Mouse (Mus musculus): ENCODE results near the gene Dapk3.
A peak's percentile ranks its signal among the peaks of the same experiment; 100 is the strongest.
"Not testable (repeated sequence)": the region's sequence is repeated elsewhere in the genome, so short reads cannot be mapped to it uniquely, and the experiment has no call there.

The Dapk3 gene

DNA sequence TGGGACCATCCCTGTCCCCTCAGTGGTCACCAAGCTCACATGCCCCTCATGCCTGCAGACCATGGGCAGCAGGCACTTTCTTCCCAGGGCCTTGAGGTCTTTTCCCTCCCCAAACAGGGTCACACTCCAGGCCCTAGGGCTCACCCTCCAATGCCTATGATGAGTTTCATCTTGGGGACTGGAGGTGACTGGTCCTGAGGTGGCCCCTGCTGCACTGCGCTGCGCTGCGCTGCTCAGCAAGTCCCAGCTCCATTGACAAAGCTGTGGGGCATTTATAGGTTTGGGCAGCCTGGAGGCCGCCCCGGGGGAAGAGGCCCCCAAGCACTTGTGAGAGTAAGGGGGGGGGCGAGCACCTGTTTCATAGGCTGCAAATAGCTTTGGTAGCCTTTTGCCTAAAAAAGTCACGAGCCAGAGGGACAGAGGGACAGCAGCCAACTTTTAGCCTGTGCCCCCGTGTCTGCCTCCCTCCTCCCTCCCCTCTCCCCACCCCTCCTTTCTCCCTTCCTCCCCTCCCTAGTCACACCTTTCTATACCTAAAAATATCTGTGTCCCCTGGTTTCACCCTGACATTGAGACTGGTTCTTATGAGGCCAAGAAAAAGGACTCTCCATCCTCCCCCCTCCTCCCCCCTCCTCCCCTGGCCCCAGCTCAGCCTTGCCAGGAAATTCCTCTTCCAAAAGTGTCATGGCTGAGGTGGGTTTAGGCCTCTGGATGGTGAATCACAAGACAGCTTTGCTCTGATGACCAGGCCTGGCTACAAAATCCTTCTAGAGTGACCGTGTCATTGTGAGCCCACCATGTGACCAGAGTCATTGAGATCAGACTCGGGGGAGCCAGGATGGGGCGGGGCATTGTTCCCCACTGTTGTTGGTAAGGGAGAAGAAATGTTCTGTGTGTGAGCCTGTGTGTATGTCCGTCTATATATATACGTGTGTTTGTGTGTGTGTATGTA, 19.3 kb downstream of the Dapk3 start, which contains the start of gene Nmrk2:
TSS of gene Nmrk2 (minus strand) at position 245 of the 952 bp plus-strand sequence.
- no peak for DNase-seq (ENCODE audit: low read depth)

DNA sequence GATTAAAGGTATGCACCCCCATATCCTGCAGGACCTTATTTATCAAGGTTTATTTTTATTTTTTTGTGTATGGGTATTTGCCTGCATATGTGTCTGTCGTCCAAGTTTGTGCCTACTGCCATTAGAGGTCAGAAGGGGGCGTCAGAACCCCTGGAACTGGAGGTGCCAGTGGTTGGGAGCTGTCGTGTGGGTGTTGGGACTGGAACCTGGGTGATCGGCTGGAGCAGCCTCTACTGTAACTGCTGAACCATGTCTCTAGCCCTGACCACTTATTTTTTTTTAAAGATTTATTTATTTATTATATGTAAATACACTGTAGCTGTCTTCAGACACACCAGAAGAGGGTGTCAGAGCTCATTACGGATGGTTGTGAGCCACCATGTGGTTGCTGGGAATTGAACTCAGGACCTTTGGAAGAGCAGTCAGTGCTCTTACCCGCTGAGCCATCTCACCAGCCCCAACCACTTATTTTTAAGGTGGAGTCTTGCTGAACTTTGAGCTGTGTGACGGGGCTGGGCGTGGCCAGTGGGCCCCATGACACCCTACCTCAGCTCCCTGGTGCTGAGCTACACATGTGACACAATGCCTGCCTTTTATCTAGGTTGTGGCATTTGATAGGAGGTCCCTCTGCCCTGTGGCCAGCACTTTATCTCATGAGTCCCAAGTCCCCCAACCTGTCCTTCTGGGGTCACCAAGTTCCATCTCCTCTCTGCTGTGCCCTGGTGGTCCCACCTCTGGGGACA, 20.3 kb downstream of the Dapk3 start:
- DNase-seq (ENCODE audit: low read depth) = no peak

DNA sequence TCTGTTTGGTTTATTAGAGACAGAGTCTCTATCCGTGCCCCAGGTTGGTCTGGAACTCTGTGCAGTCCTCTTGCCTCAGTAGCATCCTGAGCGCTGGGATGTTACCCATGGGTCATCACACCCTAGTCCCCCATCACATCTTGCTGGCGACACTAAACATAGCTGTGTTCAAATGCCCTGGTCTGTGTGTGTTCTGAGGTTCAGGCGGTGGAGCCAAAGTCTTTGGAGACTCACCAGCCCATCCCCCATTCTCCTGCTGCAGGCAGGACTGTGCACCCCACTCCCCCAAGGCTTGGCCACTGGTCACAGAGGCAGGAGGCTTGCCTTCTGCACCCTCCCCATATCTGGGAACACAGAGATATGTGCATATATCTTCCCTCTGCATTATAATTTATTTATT, 21.3 kb downstream of the Dapk3 start:
- no peak for DNase-seq (ENCODE audit: low read depth)

DNA sequence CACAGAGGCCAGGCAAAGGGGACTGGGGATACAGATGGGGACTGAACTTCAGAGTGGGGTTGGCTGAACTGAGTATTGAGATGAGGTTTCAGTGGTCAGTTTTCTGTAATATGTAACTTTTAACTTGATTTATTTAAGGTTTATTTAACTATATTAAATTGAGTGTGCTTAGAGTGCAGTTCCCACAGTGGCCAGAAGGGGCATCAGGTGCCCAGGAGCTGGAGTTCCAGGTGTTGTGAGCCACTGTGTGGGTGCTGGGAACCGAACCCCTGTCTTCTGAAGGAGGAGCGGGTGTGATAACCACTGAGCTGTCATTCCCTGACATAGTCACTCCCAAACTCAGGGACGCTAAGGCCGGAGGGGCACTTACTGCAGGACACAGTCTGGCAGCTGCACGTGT, 27.3 kb downstream of the Dapk3 start:
- DNase-seq (ENCODE audit: low read depth) = no peak

DNA sequence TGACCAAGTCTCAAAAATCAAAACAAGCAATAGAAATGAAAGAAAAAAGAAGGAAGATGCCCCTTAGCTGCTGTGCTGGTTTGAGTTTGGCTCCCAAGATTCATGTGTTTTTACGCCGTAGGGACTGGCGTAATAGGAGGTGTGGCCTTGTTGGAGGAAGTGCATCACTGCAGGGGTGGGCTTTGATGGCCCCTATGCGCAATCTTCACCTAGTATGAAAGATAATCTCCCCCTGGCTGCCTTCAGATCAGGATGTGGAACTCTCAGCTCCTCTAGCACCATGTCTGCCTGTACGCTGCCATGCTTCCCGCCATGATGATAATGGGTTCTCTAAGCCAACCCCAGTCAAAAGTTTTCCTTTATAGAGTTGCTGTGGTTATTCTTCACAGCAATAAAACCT, 33.5 kb downstream of the Dapk3 start:
- peak; percentile 26 for DNase-seq (ENCODE audit: low read depth)

DNA sequence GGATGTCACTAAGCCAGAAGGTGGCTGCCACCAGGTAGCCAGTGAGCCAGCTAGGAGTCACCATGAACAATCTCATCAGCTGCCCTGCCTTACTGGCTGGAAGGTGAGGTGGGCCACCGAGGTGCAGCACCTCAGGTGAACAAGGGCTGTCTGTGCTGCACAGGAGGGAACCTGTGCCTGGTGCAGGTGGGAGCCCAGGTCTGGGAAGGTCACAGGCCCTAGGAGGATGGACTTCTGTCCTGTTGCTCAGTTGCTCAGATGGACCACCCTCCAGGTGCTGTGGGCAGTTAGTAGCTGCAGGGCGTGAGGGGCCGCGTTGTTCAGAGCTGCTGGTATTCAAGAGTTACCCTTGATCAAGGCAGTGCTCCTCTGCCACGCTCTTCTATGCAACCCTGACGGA, 34.0 kb downstream of the Dapk3 start:
- DNase-seq (ENCODE audit: low read depth) = no peak

DNA sequence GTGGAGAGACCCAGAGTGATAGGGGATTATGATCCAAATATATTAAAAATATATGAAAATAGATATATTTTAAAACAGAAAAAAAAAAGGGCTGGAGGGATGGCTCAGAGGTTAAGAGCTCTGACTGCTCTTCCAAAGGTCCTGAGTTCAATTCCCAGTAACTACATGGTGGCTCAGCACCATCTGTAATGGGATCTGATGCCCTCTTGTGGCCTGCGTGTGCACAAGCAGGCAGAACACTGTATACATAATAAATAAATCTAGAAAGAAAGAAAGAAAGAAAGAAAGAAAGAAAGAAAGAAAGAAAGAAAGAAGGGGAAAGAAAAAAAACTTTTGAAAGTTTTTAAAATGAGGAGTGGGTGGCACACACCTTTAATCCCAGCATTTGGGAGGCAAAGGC, 34.5 kb downstream of the Dapk3 start:
- DNase-seq (ENCODE audit: low read depth) = peak; percentile 49

DNA sequence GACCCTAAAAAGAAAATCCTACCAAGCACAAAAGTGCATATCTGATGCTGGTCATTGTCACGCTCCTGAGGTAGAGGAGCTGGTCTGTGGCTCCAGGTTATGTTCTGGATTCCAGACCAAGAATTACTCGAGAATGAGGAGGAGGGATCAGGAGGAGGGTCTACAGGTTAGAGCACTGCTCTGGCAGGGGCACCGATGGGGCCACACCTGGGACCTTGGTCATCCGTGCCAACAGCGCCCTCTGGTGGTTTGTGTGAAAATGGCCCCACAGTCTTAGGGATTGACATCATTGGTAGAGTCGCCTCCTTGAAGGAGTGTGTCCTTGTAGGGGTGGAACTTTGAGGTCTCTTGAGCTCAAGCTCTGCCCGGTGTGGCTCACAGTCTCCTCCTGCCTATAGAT, 35.2 kb downstream of the Dapk3 start:
- peak; percentile 37 for DNase-seq (ENCODE audit: low read depth)

DNA sequence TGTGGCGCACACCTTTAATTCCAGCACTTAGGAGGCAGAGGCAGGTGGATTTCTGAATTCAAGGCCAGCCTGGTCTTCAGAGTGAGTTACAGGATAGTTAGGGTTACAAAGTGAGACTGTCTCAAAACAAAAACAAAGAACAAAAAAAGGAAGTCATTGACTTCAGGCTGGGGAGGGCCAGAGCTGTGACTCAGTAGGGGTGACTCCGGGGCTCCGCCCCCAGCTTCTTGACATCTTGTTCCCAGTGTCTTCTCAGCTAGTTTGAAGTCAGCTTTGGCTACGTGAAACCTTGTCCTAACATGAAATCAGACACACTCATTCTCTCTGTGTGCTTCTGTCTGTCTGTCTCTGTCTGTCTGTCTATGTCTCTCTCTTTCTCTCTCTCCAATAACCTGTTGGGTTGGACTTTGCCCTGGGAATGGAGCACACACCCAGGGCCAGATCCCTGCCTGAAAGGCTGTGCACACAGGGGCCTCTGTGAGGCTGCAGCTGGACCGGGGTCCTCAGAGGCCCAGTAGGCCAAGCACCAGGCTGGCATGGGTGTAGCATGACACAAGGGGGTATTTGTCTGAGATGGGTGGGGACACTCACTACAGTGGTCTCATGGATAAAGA, 38.7 kb downstream of the Dapk3 start:
- DNase-seq (ENCODE audit: low read depth) = peak; percentile 64

DNA sequence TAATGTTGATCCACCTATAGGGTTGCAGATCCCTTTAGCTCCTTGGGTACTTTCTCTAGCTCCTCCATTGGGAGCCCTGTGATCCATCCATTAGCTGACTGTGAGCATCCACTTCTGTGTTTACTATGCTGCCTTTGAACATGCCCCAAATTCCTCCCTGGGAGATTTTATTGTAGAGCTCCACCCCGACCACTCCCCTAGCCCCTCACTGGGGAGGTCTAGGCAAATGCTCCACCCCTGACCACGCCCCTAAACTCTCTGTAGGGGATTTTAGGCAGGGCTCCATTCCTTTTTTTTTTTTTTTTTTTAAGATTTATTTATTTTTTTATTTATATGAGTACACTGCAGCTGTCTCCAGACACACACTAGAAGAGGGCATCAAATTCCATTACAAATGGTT, 40.9 kb downstream of the Dapk3 start:
- not testable (repeated sequence) for DNase-seq (ENCODE audit: low read depth)

DNA sequence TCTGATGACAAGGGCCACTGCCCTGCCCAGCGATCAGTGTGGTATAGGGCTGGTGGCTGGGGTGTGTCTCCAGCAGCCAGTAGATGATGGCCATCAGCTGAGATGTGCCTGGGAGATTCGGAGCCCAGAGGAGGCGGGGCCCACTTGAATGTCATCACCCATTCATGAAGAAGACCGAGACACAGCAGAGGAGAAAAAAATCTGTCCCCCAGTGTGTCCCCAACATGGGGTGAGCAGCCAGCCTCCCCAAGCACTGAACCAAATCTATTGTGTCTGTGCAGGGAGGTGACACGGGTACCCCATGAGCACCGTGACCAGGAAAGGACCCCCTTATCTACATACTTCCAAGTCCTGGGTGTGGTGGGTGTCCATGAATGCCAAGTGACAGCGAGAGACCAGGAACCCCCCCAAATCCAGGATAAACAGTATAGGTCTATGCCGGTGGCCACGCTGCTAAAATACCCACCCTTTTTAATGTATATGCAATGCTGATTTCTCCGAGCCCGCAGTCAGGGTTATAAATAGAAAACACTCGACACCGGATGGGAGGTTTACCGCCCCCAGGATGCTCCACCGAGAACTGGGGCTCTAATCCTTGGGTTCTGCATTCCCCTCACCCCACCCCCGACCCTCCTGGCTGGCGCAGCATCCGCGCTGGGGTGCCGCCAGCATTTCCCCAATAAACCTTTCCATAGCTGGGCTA, 47.1 kb downstream of the Dapk3 start:
- no peak for DNase-seq (ENCODE audit: low read depth)

DNA sequence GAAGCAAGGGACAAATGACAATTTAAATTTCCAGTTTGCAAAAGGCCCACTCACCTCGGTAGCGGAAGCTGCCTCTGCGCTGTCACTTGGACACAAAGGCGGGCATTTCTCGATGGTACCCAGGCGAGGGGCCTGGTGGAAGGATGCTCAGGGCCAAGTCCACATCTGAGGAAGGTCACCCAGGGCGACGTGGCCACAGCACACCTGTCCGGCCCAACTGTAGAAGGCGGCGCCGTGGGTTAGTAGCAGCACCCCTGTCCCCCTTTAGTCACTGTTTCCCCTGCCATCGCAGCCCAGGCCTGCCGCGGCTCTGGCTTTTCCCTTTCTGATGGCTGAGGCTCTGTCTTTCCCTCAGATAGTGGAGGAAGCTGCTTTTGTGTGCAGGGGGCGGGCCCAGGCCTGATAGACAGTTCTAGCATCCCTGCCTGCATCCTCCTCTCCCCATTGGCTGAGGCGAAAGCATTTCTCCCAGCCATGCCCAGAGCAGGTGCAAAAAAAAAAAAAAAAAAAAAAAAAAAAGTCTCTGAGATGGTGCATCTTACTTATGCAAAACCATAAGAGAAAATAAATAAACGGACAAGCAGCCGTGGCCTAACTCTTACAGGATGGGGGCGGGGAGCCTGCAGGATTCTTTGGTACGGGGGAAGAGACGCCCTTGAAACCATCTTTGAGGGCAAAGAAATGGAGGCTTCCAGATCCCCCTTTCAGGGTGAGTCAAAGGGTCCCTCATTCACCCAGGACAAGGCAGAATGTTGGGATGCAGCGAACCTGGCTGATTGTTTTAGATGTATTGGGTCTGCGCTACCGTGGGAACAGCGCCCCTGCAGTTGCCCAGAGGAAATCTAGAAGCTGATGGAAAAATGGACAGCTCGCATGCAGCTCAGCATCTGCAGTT, 47.9 kb downstream of the Dapk3 start, which contains the start of gene Atcay:
TSS of gene Atcay (minus strand) at position 396 of the 895 bp plus-strand sequence.
- DNase-seq (ENCODE audit: low read depth) = no peak

DNA sequence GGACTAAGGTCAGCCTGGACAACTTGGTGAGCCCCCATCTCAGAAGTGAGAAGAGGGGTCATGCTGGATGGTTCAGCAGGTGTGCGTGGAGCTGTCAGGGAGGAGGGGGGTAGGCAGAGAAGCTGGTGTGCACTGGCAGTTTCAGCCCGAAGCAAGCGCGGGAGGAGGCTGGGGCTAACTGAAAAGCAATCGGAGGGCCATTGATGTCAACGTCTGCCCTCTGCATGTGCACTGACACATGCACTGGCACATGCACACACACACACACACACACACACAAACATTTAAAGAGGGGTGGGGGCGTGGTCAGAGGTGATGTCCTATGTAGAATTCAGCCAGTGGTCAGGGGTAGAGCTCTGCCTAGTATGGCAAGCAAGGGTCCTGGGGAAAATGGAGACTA, 48.6 kb downstream of the Dapk3 start:
- no peak for DNase-seq (ENCODE audit: low read depth)

DNA sequence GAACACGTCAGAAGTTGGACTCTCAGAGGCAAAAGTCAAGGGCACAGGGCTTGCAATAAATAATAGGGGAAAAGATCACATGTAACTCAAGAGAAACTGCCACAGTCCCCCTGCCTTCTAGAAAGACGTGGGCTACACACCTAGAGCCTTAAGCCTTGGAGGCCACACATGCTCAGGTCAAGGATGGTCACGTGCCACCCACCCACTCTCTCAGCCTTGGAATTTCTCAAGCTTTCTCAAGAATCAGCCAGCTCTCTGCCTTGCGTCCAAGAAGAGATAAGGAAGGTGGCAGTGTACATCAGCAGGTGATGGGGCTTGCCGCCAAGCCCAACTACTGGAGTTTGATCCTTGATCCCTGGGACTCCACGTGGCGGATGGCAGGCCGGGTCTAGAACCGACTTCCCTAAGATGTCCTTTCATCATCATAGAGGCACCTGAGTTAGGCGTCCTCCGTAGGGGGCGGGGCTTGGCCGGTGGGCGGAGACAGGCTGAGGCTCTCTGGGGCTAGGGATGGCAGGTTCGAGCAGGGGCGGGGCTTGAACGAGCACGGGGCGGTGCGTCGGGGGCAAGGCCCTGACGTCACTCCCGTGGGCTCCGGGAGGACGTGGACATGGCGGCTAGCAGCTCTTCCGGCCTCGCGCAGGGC, 49.9 kb downstream of the Dapk3 start, which contains the start of gene Zfr2:
TSS of gene Zfr2 (plus strand) at position 576 of the 646 bp plus-strand sequence.
- DNase-seq (ENCODE audit: low read depth) = peak; percentile 84

DNA sequence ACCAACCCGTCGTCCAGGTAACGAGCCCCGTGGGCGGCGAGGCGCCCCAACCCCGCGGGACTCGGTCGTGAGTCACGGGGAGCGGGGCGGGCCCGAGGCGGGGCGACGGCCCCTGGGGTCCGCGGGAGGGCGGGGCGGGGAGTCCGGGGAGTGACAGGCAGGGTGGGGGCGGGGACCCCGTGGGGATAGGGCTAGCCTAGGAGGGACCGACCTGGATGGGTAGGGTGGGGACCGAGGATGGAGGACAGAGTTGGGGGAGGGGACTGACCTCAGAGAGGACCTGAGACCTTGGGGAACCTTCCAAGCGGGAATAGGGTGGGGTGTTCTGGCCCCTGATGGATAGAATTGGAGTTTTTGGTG, 50.4 kb downstream of the Dapk3 start:
- no peak for DNase-seq (ENCODE audit: low read depth)

DNA sequence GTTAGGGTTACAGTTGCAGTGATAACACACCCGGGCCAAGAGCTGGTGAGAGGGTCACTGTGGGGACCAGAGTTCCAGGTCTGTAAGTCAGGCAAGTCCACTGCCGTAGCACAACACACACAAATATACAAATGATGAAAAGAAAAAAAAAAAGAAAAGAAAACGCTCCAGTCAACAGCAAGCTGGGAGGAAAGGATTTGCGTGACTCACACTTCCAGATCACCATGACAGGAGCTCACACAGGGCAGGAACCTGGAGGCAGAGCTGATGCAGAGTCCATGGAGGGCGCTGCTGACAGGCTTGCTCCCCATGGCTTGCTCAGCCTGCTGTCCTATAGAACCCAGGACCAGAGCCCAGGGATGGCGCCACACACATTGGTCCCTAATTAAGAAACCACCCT, 51.4 kb downstream of the Dapk3 start:
- peak; percentile 22 for DNase-seq (ENCODE audit: low read depth)

DNA sequence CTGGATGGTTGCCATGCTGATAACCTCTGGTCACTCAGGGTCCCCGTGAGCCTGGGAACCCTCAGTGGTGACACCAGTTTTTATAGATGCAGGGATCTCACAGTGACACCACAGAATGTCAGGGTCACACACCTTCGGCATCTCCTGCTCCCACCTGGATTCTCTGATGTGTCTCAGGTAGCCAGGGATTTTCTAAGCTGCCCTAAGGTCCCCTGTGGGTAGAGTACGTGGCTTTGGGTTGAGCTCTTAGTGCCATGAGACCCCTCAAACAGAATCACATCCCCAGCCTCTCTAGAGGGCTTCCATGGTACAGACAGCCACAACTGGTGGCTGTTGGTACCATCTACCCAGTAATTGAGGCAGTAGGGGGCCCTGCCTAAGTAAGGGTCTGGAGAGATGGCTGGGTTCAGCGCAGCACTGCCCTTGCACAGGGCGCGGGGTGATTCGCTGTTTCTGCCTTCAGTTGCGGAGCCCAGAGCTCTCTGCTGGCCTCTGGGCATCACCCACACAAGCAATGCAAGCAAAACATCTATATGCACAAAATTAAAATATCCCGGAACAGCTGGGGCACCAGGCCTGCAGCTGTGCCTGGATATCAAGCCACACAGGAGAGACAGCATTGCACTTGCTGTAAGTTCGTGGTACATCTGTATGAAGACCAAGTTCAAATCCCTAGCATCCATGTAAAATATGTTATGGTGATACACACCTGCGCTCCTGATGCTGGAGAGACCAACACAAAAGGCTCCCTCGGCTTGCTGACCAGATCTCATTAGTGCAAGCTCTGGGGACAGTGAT, 53.9 kb downstream of the Dapk3 start:
- no peak for DNase-seq (ENCODE audit: low read depth)

DNA sequence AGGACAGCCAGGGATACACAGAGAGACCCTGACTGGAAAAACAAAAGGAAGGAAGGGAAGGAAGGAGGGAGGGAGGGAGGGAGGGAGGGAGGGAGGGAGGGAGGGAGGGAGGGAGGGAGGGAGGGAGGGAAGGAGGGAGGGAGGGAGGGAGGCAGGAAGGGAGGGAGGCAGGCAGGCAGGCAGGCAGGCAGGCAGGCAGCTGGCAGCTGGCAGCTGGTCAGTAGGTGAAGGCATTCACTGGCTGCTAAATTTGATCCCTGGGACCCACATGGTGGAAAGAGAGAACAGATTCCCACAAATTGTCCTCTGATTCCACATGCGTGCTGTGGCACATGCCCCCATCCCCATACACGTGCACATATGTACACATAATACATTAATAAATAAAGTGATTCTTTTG, 55.8 kb downstream of the Dapk3 start:
- DNase-seq (ENCODE audit: low read depth) = no peak

DNA sequence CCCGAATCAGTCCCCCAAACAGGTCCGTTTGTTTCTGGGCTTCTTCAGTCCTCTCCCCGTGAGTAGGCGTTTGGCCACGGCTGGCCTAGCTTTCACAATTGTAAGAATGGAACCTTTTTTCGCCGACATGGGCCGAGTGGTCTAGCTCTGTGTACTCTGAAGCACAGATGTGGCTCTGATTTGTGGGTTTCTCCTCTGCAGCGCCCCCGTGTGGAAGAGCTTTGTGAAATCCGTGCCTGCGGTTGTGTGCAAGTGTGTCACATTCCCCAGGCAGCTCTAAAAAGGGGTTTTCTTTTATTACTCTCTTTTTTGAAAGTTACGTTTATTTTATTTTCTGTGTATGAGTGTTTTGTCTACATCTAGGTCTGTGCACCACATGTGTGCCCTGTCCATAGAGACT, 58.1 kb downstream of the Dapk3 start:
- DNase-seq (ENCODE audit: low read depth) = peak; percentile 64

DNA sequence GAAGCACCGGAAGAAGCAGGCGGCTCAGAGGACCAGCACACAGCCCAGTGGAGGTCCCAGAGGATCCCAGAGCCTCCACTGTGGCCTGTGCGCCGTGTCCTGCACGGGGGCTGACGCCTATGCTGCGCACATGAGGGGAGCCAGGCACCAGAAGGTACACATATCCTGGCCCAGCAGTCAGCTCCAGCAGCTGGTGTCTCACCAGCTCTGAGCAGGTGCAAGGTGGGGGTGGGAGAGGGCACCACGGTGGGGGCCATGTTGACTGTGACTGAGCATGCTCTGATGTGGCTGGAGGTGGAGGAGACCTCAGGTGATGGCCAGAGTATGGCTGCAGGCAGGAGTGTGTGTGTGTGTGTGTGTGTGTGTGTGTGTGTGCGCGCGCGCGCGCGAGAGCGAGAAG, 59.2 kb downstream of the Dapk3 start:
- no peak for DNase-seq (ENCODE audit: low read depth)
